Mouse (Mus musculus): ENCODE measurements around the gene Pygo2. TPM values are rescaled to one million over a fixed set of nuclear protein-coding genes. Genes with fewer than 3 reads are reported as not detected.
A peak's percentile ranks its signal among the peaks of the same experiment; 100 is the strongest.

Pygo2 gene
- polyA plus RNA-seq (2016; fragmentation: Nextera tagmentation; extraction: Ambion mirVana): 46.0 and 50.4 TPM in 2 replicates

DNA sequence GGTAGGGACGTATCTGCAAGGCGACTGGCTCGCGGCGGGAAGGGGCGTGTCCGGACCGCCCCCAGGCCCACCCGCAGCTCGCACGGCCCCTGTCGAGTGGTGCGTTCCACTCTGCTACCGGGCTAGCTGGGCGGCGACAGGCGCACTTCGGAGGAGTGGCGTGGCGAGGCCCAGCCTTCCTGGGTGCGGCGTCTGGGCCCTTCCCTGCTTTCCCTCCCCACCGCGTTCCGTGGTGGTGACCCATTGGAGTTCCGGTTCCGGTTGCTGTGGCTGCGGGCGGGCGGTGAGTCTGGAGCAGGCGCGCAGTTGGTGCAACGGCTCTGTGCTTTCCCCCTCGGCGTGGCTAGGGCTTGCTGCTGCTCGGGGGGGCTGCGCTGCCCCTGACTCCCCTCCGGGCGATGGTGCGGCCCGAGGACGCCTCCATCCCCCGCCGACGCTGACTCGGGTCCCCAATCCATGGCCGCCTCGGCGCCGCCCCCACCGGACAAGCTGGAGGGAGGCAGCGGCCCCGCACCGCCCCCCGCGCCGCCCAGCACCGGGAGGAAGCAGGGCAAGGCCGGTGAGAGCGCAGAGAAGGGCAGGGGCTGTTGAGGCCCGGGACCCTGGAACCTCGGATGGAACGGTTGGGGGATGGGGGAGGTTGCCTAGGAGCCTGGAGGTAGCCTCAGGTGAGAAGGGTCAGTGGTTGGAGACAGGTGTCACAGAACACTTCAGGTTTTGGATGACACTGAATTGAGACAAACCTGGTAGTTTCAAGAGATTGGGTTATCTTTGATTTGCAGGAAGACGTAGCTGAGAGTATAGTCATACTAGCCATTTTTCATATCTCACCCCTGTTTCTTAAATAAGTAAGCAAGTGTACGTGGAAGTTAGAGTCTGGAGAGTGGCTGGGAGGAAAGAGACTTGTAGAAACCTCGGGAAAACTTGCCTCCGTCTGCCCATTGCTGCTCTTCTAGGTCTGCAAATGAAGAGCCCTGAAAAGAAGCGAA lies at the start of gene Pygo2:
TSS of gene Pygo2 (plus strand) at position 44 of the 989 bp plus-strand sequence.
- Histone ChIP-seq H3K27me3 (ENCODE audit: insufficient read depth, poor library complexity, severe bottlenecking) (no peaks in the 10 kb centered on the region), H3K4me1 (replicated peaks) (peaks cover 34% of the 10 kb centered on the region), H3K27ac (peak within 1 kb of the TSS; percentile 96), H3K36me3 (peaks cover 64% of the 10 kb centered on the region), H3K4me3 (peak within 1 kb of the TSS; percentile 100), H3K9me3 (no peaks in the 10 kb centered on the region)
- WGBS: 3% methylated on average over 68 of the region's 68 CpGs
- DNase-seq (ENCODE audit: low spot score): peak; percentile 95

GRCm38 (mm10) chr3:89380291-89380690 lies 49.7 kb upstream of the Pygo2 start:
- Histone ChIP-seq H3K4me1 (replicated peaks) (peaks cover 38% of the 10 kb centered on the region), H3K4me3 (no peak overlapping the region), H3K9me3 (no peaks in the 10 kb centered on the region), H3K27ac (no peak overlapping the region), H3K27me3 (ENCODE audit: insufficient read depth, poor library complexity, severe bottlenecking) (no peaks in the 10 kb centered on the region), H3K36me3 (peaks cover 18% of the 10 kb centered on the region; the same call in 1 of the 2 replicates)
- DNase-seq (ENCODE audit: low spot score): no peak
- WGBS: 93% methylated on average over 14 of the region's 14 CpGs

GRCm38 (mm10) chr3:89380711-89381110 lies 49.3 kb upstream of the Pygo2 start:
- Histone ChIP-seq H3K27me3 (ENCODE audit: insufficient read depth, poor library complexity, severe bottlenecking) (peaks cover 3% of the 10 kb centered on the region; the same call in 1 of the 2 replicates), H3K4me3 (no peak overlapping the region), H3K9me3 (no peaks in the 10 kb centered on the region), H3K4me1 (replicated peaks) (peaks cover 42% of the 10 kb centered on the region), H3K36me3 (peaks cover 18% of the 10 kb centered on the region; the same call in 1 of the 2 replicates), H3K27ac (no peak overlapping the region)
- WGBS: 92% methylated on average over 18 of the region's 18 CpGs
- DNase-seq (ENCODE audit: low spot score): no peak

DNA sequence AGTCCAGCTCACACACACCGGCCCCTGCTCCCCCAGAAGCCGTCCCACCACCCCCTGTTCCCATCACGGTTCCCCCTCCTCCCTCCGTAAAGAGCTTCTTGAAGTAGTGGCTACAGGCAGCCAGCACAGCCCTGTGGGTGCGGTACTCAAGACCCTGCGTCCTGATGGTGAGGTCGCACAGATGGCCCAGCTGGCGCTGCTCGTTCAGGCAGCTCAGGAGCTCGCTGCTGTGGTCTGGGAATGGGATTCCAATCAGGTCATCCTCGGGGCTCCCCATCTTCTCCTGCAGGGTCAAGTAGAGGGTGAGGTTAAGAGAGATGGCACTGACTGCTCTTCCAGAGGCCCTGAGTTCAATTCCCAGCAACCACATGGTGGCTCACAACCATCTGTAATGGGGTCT lies 48.8 kb upstream of the Pygo2 start:
- Histone ChIP-seq H3K9me3 (no peaks in the 10 kb centered on the region), H3K4me3 (no peak overlapping the region), H3K36me3 (peaks cover 18% of the 10 kb centered on the region; the same call in 1 of the 2 replicates), H3K27ac (no peak overlapping the region), H3K4me1 (replicated peaks) (peaks cover 44% of the 10 kb centered on the region), H3K27me3 (ENCODE audit: insufficient read depth, poor library complexity, severe bottlenecking) (peaks cover 6% of the 10 kb centered on the region; the same call in 1 of the 2 replicates)
- 86% methylated on average over 11 of the region's 11 CpGs for WGBS
- DNase-seq (ENCODE audit: low spot score): no peak

GRCm38 (mm10) chr3:89382033-89382882 lies 47.8 kb upstream of the Pygo2 start:
- H3K27ac ChIP-seq: no peak overlapping the region
- H3K4me1 ChIP-seq (replicated peaks): peaks cover 54% of the 10 kb centered on the region

DNA sequence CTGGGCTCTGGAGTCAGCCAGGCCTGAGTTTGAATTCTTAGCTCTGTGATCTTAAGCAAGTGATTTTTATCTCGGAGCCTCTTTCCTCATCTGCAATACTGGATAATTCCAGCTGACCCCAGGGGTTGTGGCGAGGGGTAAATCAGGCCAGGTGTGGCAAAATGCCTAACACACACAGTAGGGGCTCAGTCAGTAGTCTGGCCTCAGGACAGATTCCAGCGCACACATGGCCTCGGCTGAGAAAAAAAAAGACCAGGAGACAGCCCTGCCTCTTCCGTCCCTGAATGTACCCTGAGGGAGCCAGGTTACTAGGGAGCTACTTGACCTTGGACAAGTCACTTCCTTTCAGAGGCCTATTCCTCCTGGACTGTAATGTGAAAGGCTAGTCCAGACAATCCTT lies 47.1 kb upstream of the Pygo2 start:
- Histone ChIP-seq H3K4me3 (no peak overlapping the region), H3K4me1 (replicated peaks) (peaks cover 55% of the 10 kb centered on the region), H3K27ac (no peak overlapping the region), H3K36me3 (peaks cover 18% of the 10 kb centered on the region; the same call in 1 of the 2 replicates), H3K9me3 (no peaks in the 10 kb centered on the region), H3K27me3 (ENCODE audit: insufficient read depth, poor library complexity, severe bottlenecking) (peaks cover 6% of the 10 kb centered on the region; the same call in 1 of the 2 replicates)
- 88% methylated on average over 5 of the region's 5 CpGs for WGBS
- DNase-seq (ENCODE audit: low spot score): no peak

More at GRCm38 (mm10) chr3:89382033-89382882, 47.8 kb upstream of the Pygo2 start:
- H3K36me3 ChIP-seq: peaks cover 18% of the 10 kb centered on the region; the same call in 1 of the 2 replicates
- no peaks in the 10 kb centered on the region for H3K9me3 ChIP-seq
- peaks cover 6% of the 10 kb centered on the region; the same call in 1 of the 2 replicates for H3K27me3 ChIP-seq (ENCODE audit: insufficient read depth, poor library complexity, severe bottlenecking)
- no peak overlapping the region for H3K4me3 ChIP-seq
- 85% methylated on average over 9 of the region's 9 CpGs for WGBS
- DNase-seq (ENCODE audit: low spot score): no peak

- H3K4me1 ChIP-seq (replicated peaks): peaks cover 55% of the 10 kb centered on the region
- no peaks in the 10 kb centered on the region for H3K9me3 ChIP-seq
- no peak overlapping the region for H3K4me3 ChIP-seq
- no peak overlapping the region for H3K27ac ChIP-seq
- DNase-seq (ENCODE audit: low spot score): no peak
- 87% methylated on average over 5 of the region's 5 CpGs for WGBS
- peaks cover 18% of the 10 kb centered on the region; the same call in 1 of the 2 replicates for H3K36me3 ChIP-seq
- H3K27me3 ChIP-seq (ENCODE audit: insufficient read depth, poor library complexity, severe bottlenecking): peaks cover 6% of the 10 kb centered on the region; the same call in 1 of the 2 replicates
Observed at GRCm38 (mm10) chr3:89383651-89384255, 46.3 kb upstream of the Pygo2 start.

- Histone ChIP-seq H3K4me1 (replicated peaks) (peaks cover 48% of the 10 kb centered on the region), H3K4me3 (peak overlapping the region; percentile 2; the same call in 1 of the 2 replicates), H3K27me3 (ENCODE audit: insufficient read depth, poor library complexity, severe bottlenecking) (peaks cover 6% of the 10 kb centered on the region; the same call in 1 of the 2 replicates), H3K36me3 (peaks cover 16% of the 10 kb centered on the region; the same call in 1 of the 2 replicates), H3K9me3 (no peaks in the 10 kb centered on the region), H3K27ac (peak overlapping the region; percentile 50)
- DNase-seq (ENCODE audit: low spot score): no peak
- 70% methylated on average over 12 of the region's 12 CpGs for WGBS
Observed at GRCm38 (mm10) chr3:89384331-89385076, 45.5 kb upstream of the Pygo2 start.

DNA sequence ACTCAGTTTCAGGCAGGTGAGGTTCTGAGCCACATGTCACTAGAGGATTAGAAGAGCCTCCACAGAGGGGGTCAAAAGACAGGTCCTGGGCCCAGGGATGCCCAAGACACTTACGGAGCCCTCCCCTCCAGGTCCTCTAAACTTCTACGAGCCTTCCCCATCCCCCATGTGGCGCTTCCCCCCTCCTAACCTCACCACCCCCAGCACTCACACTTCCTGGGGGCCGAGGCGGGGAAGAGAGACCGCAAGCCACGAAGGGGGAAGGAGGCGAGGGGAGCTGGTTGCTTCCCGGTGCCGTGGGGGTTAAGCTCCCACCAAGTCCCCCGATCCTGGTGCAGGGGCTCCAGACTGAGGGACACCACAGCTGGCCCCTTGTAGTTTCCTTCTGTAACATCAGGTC lies 44.6 kb upstream of the Pygo2 start:
- 43% methylated on average over 11 of the region's 11 CpGs for WGBS
- Histone ChIP-seq H3K4me3 (no peak overlapping the region), H3K9me3 (no peaks in the 10 kb centered on the region), H3K27ac (no peak overlapping the region), H3K27me3 (ENCODE audit: insufficient read depth, poor library complexity, severe bottlenecking) (peaks cover 11% of the 10 kb centered on the region), H3K36me3 (peaks cover 8% of the 10 kb centered on the region; the same call in 1 of the 2 replicates), H3K4me1 (replicated peaks) (peaks cover 48% of the 10 kb centered on the region)
- no peak for DNase-seq (ENCODE audit: low spot score)

- H3K9me3 ChIP-seq: no peaks in the 10 kb centered on the region
- no peaks in the 10 kb centered on the region for H3K36me3 ChIP-seq
- H3K27ac ChIP-seq: peak overlapping the region; percentile 36
- H3K4me1 ChIP-seq (replicated peaks): peaks cover 61% of the 10 kb centered on the region
- H3K4me3 ChIP-seq: no peak overlapping the region; the same call in 1 of the 2 replicates
- H3K27me3 ChIP-seq (ENCODE audit: insufficient read depth, poor library complexity, severe bottlenecking): peaks cover 23% of the 10 kb centered on the region
- no peak for DNase-seq (ENCODE audit: low spot score)
- 45% methylated on average over 17 of the region's 17 CpGs for WGBS
Observed at GRCm38 (mm10) chr3:89386438-89387420, 43.3 kb upstream of the Pygo2 start.

- H3K4me1 ChIP-seq (replicated peaks): peaks cover 70% of the 10 kb centered on the region
- 77% methylated on average over 11 of the region's 11 CpGs for WGBS
- no peak for DNase-seq (ENCODE audit: low spot score)
- H3K4me3 ChIP-seq: no peak overlapping the region
- H3K36me3 ChIP-seq: no peaks in the 10 kb centered on the region
- H3K27ac ChIP-seq: no peak overlapping the region
- H3K9me3 ChIP-seq: no peaks in the 10 kb centered on the region
- peaks cover 32% of the 10 kb centered on the region for H3K27me3 ChIP-seq (ENCODE audit: insufficient read depth, poor library complexity, severe bottlenecking)
Observed at GRCm38 (mm10) chr3:89387632-89388031, 42.4 kb upstream of the Pygo2 start.

Data from hindbrain, embryonic 10.5 days (tissue).